Mouse (Mus musculus) adipose tissue, adult 10 weeks (tissue): Measurements from ENCODE around the gene Pacsin2. TPM values are rescaled to one million over a fixed set of nuclear protein-coding genes. Genes with fewer than 3 reads are reported as not detected.

Source experiments
- polyA plus RNA-seq: library from polyadenylated mRNA; stranded (reverse); fragments of 350-450 nt; fragmentation: Illumina TruSeq; extraction: RNeasy Lipid Tissue Mini Kit (QIAGEN cat#74804); gene quantifications from one replicate; pipeline ENCODE4 v1.2.3, GENCODE M21; 2014; ENCODE audit warnings: low read depth, low replicate concordance

Gene Pacsin2
- polyA plus RNA-seq = 46.8 TPM

GRCm38 (mm10) chr15:83464083-83464904, at the start of gene Pacsin2:
Gene Pacsin2, minus strand, starts transcription at chr15:83464606.

GRCm38 (mm10) chr15:83510805-83511405, 46.5 kb upstream of the Pacsin2 start, which contains the start of gene Ttll1:
Gene Ttll1, minus strand, starts transcription at chr15:83510893.

GRCm38 (mm10) chr15:83349954-83350711, 114.3 kb downstream of the Pacsin2 start, which contains the start of gene Arfgap3:
Gene Arfgap3, minus strand, starts transcription at chr15:83350247.

Other genes with a start within 250 kb of the Pacsin2 start
- 14.6 TPM for gene A4galt, start 212.8 kb downstream of the Pacsin2 start, polyA plus RNA-seq
- gene Arfgap3, start 114.4 kb downstream of the Pacsin2 start, polyA plus RNA-seq = 39.2 TPM
- gene Ttll1, start 46.3 kb upstream of the Pacsin2 start, polyA plus RNA-seq = 7.3 TPM
- gene Bik, start 62.3 kb upstream of the Pacsin2 start, polyA plus RNA-seq = 5.3 TPM
- gene Tspo, start 99.0 kb upstream of the Pacsin2 start, polyA plus RNA-seq = 268 TPM
- gene Mcat, start 99.2 kb upstream of the Pacsin2 start, polyA plus RNA-seq = 20.3 TPM
- gene Ttll12, start 130.6 kb upstream of the Pacsin2 start, polyA plus RNA-seq = 11.1 TPM